Mouse (Mus musculus) bone marrow, adult 2 months (tissue): ENCODE measurements around the gene Fen1. TPM values are rescaled to one million over a fixed set of nuclear protein-coding genes. Genes with fewer than 3 reads are reported as not detected.
A peak's percentile ranks its signal among the peaks of the same experiment; 100 is the strongest.

ENCODE experiments used
- H3K27ac ChIP-seq: fragments of 200-500 bp; 2 replicates; pipeline ENCODE4 v1.5.1; 2012; ENCODE audit warnings: low read depth, mild to moderate bottlenecking, control low read depth, inconsistent platforms, low read length; ENCODE audit not compliant: control insufficient read depth, poor library complexity, insufficient read depth
- H3K4me1 ChIP-seq: fragments of 200-500 bp; 2 replicates; pipeline ENCODE4 v1.6.1; 2011; ENCODE audit warnings: low read length; ENCODE audit not compliant: control insufficient read depth, insufficient read depth
- H3K4me3 ChIP-seq: fragments of 200-500 bp; replicated peaks from 2 replicates; pipeline ENCODE3; 2011; ENCODE audit warnings: mild to moderate bottlenecking, low read depth, low read length, control low read depth; ENCODE audit not compliant: control insufficient read depth
- CTCF ChIP-seq: fragments of 200-500 bp; IDR thresholded peaks from 2 replicates; pipeline ENCODE4 v1.5.1; 2011; ENCODE audit warnings: low read length, control low read depth; ENCODE audit not compliant: control insufficient read depth, insufficient read depth
- POLR2A ChIP-seq: fragments of 200-500 bp; IDR thresholded peaks from 2 replicates; pipeline ENCODE4 v1.6.1; 2011; ENCODE audit warnings: low read depth, mild to moderate bottlenecking, control low read depth, low read length, borderline replicate concordance; ENCODE audit not compliant: control insufficient read depth
- WGBS: fragments of 180-500 bp; shearing (Covaris S2); methylation state at CpG from one replicate; pipeline ENCODE4 v1.1.7; 2018; 5-methylcytosine and 5-hydroxymethylcytosine counted together
- polyA plus RNA-seq: library from polyadenylated mRNA; stranded (reverse); fragments of >200 nt; gene quantifications from 2 replicates; pipeline ENCODE4 v1.2.4, GENCODE M21; 2011; ENCODE audit warnings: low replicate concordance; ENCODE audit not compliant: missing spikeins, insufficient read depth, insufficient read length

Gene Fen1
- polyA plus RNA-seq: 64.3 and 77.3 TPM in 2 replicates

DNA sequence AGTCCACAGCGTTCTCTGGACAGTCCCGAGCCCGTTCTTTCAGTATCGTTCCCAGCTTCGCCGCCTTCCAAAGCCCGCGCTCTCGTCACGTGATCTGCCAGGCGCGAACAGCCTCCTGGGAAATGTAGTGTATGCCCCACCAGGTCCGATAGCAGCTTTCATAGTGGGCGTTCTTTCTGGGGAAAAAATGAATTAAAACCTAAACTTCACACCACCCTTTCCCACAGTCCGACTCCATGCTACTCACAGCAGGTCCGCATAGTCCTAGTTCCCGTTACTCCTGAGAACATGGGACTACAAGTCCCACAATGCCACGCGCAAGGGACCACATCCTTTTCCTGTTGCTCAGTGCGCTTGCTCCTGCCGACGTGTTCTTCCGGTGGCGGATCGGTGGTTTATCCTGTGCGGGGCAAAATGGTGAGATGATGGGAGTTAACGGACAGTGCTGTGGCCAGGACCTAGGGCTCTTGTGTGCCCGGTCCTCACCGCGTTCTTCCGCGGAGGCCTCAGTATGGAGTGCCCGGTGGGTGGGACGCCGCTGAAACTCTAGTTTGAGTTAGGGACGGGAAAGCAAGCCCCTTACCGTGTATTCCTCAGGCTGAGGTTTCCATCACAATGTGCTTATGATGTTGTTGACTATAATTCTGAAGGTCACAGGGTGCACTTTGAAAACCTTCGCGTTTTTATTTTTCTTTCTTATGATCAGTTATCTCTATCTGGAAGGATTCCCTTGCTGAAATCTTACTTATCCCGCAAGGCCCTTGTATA is at the start of gene Fen1, which contains the start of gene Tmem258:
Fen1 (minus strand) TSS at position 322 of the 768 bp plus-strand sequence.
Tmem258 (plus strand) TSS at position 167 of the 768 bp plus-strand sequence.
- Histone ChIP-seq H3K27ac (peak within 1 kb of the TSS; percentile 82), H3K4me1 (no peaks in the 10 kb centered on the region; the same call in 1 of the 2 replicates), H3K4me3 (peak within 1 kb of the TSS; percentile 90)
- WGBS: under 1% methylated on average over 40 of the region's 40 CpGs
- peak; percentile 58; the same call in 1 of the 2 replicates for TF ChIP-seq POLR2A
- no peak for TF ChIP-seq CTCF

DNA sequence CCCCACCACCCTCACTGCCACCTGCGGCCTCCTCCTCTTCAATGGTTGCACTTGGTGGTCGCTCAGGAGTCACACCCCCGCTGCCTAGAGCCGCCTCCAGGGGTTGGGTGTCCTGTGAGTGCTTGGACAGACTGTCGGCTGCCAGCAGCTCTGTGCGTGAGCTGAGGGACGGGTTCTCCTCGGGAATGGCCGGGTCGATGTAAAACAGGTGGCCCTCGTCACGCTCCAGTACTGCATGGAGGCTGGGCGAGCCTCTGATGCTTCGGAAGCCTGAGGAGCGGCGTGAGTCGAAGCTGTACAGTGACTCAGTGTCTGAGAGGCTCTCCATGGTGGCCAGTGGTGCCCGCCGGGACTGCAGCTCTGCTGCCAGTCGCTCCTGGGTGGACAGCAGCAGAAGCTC is 44.2 kb upstream of the Fen1 start:
- Histone ChIP-seq H3K27ac (no peak overlapping the region; the same call in 1 of the 2 replicates), H3K4me3 (no peak overlapping the region), H3K4me1 (no peaks in the 10 kb centered on the region)
- TF ChIP-seq CTCF (no peak), POLR2A (no peak)
- 76% methylated on average over 20 of the region's 20 CpGs for WGBS

DNA sequence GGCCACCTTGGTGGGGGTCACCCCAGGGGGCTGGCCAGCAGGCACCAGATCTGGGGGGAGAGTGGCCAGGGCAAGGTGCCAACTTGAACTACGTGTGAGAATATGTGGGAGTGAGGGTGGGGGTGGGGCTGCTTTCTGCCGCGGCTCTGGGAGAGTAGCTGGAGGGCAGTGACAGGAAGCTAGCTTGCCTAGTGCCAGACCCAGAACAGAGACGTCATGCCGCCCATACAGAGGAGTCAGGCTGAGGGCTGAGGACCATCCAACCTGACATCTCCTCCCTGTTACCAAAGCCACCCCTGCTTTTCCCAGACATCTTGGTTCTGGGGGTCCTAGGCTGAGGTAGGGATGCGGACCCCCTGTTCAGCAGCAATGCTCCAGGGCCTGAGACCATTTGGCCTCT is 43.2 kb upstream of the Fen1 start:
- Histone ChIP-seq H3K4me1 (no peaks in the 10 kb centered on the region), H3K27ac (no peak overlapping the region), H3K4me3 (no peak overlapping the region)
- WGBS: 18% methylated on average over 6 of the region's 6 CpGs
- TF ChIP-seq CTCF (no peak), POLR2A (no peak)

- TF ChIP-seq CTCF (peak; percentile 57), POLR2A (no peak)
- H3K4me1 ChIP-seq: no peaks in the 10 kb centered on the region; the same call in 1 of the 2 replicates
- 24% methylated on average over 3 of the region's 3 CpGs for WGBS
- H3K27ac ChIP-seq: no peak overlapping the region
- no peak overlapping the region for H3K4me3 ChIP-seq
Measured at GRCm38 (mm10) chr19:10244183-10244582, 40.2 kb upstream of the Fen1 start.

DNA sequence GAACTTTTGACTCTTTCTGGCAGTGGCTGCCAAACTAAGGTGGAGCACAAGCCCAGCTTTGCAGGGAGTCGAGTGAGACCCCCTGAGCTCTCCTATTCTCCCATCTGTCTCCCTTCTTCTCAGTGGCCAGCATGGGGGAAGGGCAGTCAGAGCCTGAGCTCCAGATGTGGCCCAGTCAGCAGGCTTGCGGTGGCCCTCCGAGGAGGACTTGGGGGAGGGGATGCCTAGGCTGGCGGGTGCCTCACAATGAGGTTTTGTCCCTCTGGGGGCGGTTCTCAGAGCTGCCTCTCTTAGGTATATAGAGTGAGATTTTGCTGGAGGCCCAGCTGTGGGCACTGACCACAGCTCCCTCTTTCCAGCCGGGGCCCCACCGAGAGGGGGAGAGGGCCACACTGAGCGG is 38.9 kb upstream of the Fen1 start:
- TF ChIP-seq CTCF: no peak
- no peak for TF ChIP-seq POLR2A
- 58% methylated on average over 8 of the region's 8 CpGs for WGBS

DNA sequence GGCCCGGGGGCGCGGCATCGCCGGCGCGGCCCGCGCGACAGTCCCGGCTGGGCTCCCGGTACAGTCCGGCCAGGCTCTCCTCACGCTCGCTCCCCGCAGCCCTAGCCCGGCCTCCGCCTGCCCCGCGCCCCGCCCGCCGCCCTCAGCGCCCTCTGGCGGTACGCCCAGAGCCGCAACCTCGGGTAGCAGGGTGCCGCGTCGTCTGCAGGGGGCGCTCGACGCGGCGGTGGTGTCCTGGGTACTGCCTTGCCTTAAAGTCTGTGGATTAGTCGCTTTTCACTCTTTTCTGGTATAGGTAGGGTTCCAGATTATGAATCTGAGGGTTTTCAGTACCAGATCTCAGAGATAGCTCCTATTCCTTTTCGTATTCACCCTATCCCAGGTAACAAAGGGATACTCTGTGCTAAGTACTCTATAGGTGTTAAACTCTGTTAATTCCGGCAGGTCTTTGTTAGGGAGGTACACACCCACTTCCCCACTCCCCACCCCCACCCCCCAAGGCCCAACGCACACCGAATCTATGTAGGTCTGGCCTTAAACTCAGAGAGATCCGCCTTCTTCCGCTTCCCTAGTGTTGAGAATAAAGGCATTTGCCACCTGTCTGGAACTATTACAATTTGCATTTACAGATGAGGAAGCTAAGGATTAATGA is 36.8 kb upstream of the Fen1 start, which contains the start of gene Myrf:
Myrf (minus strand) TSS at position 95 of the 652 bp plus-strand sequence.
- Histone ChIP-seq H3K27ac (no peak within 1 kb of the TSS), H3K4me1 (no peaks in the 10 kb centered on the region; the same call in 1 of the 2 replicates), H3K4me3 (no peak within 1 kb of the TSS)
- WGBS: 9% methylated on average over 43 of the region's 43 CpGs
- TF ChIP-seq CTCF: peak; percentile 84
- TF ChIP-seq POLR2A: no peak

More for the DNA sequence above, 38.9 kb upstream of the Fen1 start:
- H3K4me1 ChIP-seq: no peaks in the 10 kb centered on the region; the same call in 1 of the 2 replicates
- no peak overlapping the region for H3K4me3 ChIP-seq
- H3K27ac ChIP-seq: no peak overlapping the region

DNA sequence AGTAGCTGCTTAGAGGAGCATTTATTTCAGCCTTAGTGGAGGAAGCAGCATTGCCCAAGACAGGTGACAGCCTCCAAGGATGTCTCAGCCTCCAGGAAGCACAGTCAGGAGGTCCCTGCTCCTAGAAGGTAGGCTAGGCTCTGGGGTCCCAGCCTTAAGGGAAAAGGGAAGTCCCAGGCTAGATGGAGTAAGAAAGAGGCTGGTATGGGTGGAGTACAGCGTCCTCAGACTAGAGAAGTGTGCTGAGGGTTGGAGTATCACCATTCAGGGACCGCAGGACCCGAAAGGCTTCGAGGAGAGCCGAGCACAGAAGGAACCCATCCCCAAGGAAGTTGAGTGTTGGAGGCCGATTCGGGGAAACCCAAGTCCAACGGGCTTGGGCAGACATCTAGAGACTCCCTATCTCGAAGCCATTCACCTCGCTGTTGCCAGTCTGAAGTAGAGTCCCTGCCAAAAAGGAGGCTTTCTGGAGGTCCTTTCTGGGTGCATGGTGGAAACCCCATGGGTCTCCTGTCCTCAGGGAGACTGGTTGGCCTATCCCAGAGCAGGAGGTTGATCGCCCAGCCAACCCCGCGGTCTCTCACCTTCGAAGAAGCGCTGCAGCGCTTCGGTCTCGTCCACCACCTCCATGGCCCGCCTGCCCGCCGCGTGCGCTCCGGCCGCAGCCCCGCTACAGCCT is 36.1 kb upstream of the Fen1 start:
- TF ChIP-seq POLR2A (no peak), CTCF (no peak)
- no peak overlapping the region for H3K27ac ChIP-seq
- no peaks in the 10 kb centered on the region; the same call in 1 of the 2 replicates for H3K4me1 ChIP-seq
- H3K4me3 ChIP-seq: no peak overlapping the region
- 2% methylated on average over 26 of the region's 26 CpGs for WGBS
